Mouse (Mus musculus) spleen, adult 2 months (tissue): Measurements from ENCODE around the gene Slc36a1. TPM values are rescaled to one million over a fixed set of nuclear protein-coding genes. Genes with fewer than 3 reads are reported as not detected.

Experiments used
- DNase-seq, 2 experiments: peaks; one replicate each; pipeline versions ENCODE4 v3.0.0 to v3.0.0-alpha.2; 2012 to 2021; ENCODE audit warnings: low spot score in 2 of 2, low read depth in 1 of 2
- H3K27ac ChIP-seq: fragments of 200-500 bp; 2 replicates; pipeline ENCODE4 v1.5.1; 2012; ENCODE audit warnings: low read length, inconsistent platforms; ENCODE audit not compliant: insufficient read depth
- H3K27me3 ChIP-seq: fragments of 200-500 bp; 2 replicates; pipeline ENCODE4 v1.6.1; 2012; ENCODE audit warnings: mild to moderate bottlenecking, moderate library complexity, low read length, inconsistent platforms; ENCODE audit not compliant: control insufficient read depth, insufficient read depth
- H3K36me3 ChIP-seq: fragments of 200-500 bp; 2 replicates; pipeline ENCODE4 v1.6.1; 2012; ENCODE audit warnings: mild to moderate bottlenecking, low read length, inconsistent platforms; ENCODE audit not compliant: control insufficient read depth, insufficient read depth
- H3K4me1 ChIP-seq: fragments of 200-500 bp; 2 replicates; pipeline ENCODE4 v1.6.1; 2011; ENCODE audit warnings: inconsistent platforms; ENCODE audit not compliant: control insufficient read depth, insufficient read depth, insufficient read length
- H3K4me3 ChIP-seq: fragments of 200-500 bp; 2 replicates; pipeline ENCODE4 v1.5.1; 2011; ENCODE audit warnings: mild to moderate bottlenecking, inconsistent platforms; ENCODE audit not compliant: insufficient read depth, insufficient read length; ENCODE audit errors: extremely low read depth
- CTCF ChIP-seq: fragments of 200-500 bp; IDR thresholded peaks from 2 replicates; pipeline ENCODE4 v1.5.1; 2011; ENCODE audit warnings: mild to moderate bottlenecking, inconsistent platforms; ENCODE audit not compliant: insufficient read depth, insufficient read length, insufficient replicate concordance; ENCODE audit errors: extremely low read depth
- POLR2A ChIP-seq: fragments of 200-500 bp; IDR thresholded peaks from 2 replicates; pipeline ENCODE4 v1.6.1; 2011; ENCODE audit warnings: low read depth, low read length, inconsistent platforms
- WGBS: fragments of 180-500 bp; shearing (Covaris S2); methylation state at CpG from one replicate; pipeline ENCODE4 v1.1.7; 2018; 5-methylcytosine and 5-hydroxymethylcytosine counted together
- polyA plus RNA-seq: library from polyadenylated mRNA; depleted of rRNA; stranded (reverse); fragments of >200 nt; gene quantifications from 2 replicates; pipeline ENCODE4 v1.2.3, GENCODE M21; 2012

The Slc36a1 gene
- polyA plus RNA-seq, 1 experiment = 25.7 TPM

DNA sequence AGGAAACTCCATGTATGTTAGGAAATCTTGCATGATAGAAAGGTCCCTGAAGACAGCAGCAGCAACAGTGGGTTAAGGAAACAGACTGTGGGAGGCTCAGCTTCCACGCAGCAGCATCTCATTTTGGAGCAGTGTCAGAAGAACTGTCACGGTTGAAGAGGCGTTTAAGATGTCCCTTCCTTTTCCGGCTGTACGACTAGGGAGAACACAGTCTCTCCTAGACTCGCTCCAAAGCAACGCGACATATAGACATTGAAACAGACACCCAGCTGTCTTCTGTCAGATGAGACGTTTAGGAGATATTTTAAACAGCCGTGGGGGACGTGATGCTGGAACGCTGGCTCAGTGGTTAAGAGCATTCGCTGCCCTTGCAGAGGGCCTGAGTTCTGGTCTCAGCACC, 12.7 kb downstream of the Slc36a1 start:
- 83% methylated on average over 13 of the region's 13 CpGs for WGBS
- no peak overlapping the region for H3K4me3 ChIP-seq
- no peak for DNase-seq
- TF ChIP-seq POLR2A (no peak), CTCF (no peak)
- H3K36me3 ChIP-seq = peaks cover 23% of the 10 kb centered on the region
- H3K27me3 ChIP-seq = no peaks in the 10 kb centered on the region
- no peaks in the 10 kb centered on the region for H3K4me1 ChIP-seq
- no peak overlapping the region for H3K27ac ChIP-seq

DNA sequence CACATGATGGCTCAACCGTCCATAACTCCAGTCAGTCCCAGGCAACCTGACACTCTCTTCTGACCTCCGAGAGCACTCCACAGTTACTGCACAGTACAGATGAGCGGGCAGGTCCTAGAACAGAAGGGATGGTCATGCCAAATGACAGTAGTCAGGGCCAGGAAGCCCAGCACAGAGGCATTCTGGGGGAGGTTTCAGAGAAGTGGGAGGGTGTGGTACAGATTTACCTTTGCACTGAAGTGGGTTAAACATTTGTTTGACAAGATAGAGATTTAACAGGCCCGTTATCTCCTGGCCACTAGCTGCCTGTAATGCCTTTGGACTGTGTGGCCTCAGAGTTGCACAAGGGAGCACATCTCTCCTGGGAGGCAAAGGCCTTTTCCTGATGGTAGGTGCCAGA, 13.3 kb downstream of the Slc36a1 start:
- H3K4me3 ChIP-seq = no peak overlapping the region
- TF ChIP-seq CTCF (no peak), POLR2A (no peak)
- H3K36me3 ChIP-seq = peaks cover 24% of the 10 kb centered on the region
- no peaks in the 10 kb centered on the region for H3K27me3 ChIP-seq
- no peak overlapping the region for H3K27ac ChIP-seq
- H3K4me1 ChIP-seq = no peaks in the 10 kb centered on the region
- no peak for DNase-seq
- WGBS = 97% methylated on average over 4 of the region's 4 CpGs

DNA sequence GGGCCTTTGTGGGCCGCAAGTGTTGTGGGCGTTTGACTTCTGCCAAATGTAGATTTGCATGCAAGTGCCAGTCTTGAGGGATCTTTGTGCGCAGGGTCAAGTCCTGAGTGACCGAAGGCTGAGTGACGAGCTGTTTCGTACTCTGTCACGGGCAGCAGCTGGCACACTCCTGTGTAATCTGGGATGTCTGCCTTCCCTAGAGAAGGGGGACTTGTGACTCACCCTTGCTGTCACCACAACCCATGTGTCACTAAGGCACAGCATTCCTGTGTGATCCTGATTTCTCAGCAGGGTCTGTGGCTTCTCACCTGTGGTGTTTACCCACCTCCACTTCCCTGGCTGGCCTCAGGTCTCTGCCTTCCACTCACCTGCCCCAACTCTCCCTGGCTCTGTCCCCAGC, 13.7 kb downstream of the Slc36a1 start:
- TF ChIP-seq CTCF (no peak), POLR2A (no peak)
- Histone ChIP-seq H3K4me3 (no peak overlapping the region), H3K36me3 (peaks cover 26% of the 10 kb centered on the region), H3K27ac (no peak overlapping the region), H3K27me3 (no peaks in the 10 kb centered on the region), H3K4me1 (no peaks in the 10 kb centered on the region)
- no peak for DNase-seq
- WGBS = 91% methylated on average over 7 of the region's 7 CpGs

DNA sequence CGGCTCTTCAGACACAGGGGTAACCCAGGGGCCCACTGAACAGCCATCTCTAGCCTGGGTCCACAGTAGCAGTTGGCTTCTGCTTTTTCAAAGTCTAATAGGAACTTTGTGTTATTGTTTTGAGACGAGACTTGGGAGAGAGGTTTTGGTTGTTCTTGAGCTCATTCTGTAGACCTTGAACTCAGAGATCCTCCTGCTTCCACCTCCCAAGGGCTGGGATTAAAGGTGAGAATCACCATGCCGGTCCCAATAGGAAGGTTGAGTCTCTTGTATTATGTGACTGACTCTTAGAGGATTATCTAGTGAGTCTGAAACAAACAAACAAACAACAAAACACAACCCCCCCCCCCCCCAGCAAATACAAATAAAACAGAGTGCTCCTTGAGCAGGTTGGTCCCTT, 14.3 kb downstream of the Slc36a1 start:
- no peaks in the 10 kb centered on the region for H3K4me1 ChIP-seq
- H3K27ac ChIP-seq = no peak overlapping the region
- TF ChIP-seq POLR2A = no peak
- no peak for TF ChIP-seq CTCF
- 90% methylated on average over 3 of the region's 3 CpGs for WGBS
- no peak for DNase-seq
- no peaks in the 10 kb centered on the region for H3K27me3 ChIP-seq
- H3K4me3 ChIP-seq = no peak overlapping the region
- peaks cover 26% of the 10 kb centered on the region for H3K36me3 ChIP-seq

DNA sequence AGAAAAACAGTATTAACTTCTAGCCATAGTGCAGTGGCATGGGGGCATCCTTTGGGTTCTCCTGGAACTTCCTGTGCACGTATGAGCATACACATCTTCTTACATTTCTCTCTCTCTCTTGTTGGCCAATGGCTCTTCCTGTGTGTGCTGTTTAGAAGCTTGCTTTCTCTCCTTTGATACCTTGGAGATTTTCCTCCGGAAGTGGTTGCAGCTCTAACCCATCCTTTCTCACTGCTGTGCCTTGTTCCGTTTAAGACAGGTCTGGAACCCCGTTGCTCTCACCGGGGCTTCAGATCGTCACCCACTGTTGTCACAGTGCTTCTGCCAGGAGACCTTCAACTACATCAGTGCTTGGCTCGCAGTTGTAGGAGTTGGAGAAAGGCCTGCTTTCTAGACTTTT, 17.2 kb downstream of the Slc36a1 start:
- peaks cover 38% of the 10 kb centered on the region for H3K36me3 ChIP-seq
- TF ChIP-seq CTCF = no peak
- no peak for TF ChIP-seq POLR2A
- H3K27ac ChIP-seq = no peak overlapping the region
- 86% methylated on average over 7 of the region's 7 CpGs for WGBS
- H3K4me1 ChIP-seq = no peaks in the 10 kb centered on the region
- no peaks in the 10 kb centered on the region for H3K27me3 ChIP-seq
- no peak overlapping the region for H3K4me3 ChIP-seq
- no peak for DNase-seq

DNA sequence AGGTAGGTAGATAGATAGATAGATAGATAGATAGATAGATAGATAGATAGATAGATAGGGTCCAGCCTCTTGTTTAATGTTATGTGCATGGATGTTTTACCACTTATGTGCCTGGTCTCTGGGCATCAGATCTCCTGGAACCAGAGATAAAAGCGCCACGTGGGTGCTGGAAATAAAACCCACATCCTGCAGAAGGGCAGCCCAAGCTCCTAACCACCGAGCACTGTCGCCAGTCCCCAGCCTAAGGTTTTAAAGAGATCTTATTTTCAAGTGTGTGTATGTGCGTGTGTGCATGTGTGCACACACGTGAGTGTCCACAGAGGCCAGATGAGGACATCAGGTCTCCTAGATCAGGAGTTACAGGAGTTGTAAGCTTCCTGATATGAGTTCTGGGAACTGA, 26.9 kb downstream of the Slc36a1 start:
- Histone ChIP-seq H3K36me3 (peaks cover 16% of the 10 kb centered on the region), H3K4me3 (no peak overlapping the region), H3K4me1 (no peaks in the 10 kb centered on the region), H3K27me3 (no peaks in the 10 kb centered on the region), H3K27ac (no peak overlapping the region)
- 31% methylated on average over 6 of the region's 6 CpGs for WGBS
- TF ChIP-seq CTCF = no peak
- no peak for TF ChIP-seq POLR2A
- DNase-seq = no peak

DNA sequence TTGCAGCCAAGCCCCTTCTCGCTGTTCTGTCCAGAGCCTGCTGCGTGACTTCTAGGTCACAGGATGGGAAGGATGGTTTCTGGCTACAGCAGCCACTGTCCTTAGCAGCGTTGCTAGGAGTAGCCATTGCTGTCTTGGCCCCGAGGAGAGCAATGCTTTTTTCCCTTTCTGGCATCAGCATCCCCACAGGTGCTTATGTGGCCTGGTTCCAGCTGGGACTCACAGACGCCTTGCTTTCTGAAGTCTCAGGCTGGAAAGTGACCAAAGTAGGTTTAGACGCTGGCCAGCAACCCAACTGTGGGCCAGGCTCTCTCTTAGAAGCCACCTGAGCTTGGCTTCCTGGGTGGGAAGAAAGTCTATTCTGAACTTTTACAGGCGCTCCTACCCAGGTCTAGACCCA, 30.1 kb downstream of the Slc36a1 start:
- 91% methylated on average over 7 of the region's 7 CpGs for WGBS
- Histone ChIP-seq H3K4me3 (no peak overlapping the region), H3K36me3 (peaks cover 10% of the 10 kb centered on the region), H3K27ac (no peak overlapping the region), H3K27me3 (no peaks in the 10 kb centered on the region), H3K4me1 (no peaks in the 10 kb centered on the region)
- TF ChIP-seq POLR2A = no peak
- no peak for TF ChIP-seq CTCF
- no peak for DNase-seq

DNA sequence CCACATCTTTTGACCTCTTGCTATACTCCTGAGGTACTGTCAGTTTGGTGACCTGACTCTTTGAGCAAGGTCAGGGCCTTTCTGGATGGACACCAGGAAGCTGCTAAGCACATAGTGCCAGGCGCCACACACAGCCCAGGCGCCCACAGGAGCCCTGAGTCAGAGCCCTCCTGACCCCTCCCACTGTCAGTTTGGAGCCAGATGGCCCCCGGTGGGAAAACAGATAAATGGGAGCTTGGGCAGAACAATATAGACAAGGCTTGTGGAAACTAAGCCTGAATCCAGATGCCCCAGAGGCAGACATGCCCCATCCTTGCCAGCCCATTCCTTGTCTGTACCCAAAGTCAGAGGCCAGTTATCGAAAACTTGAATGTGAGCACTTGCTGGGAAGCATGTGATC, 30.6 kb downstream of the Slc36a1 start:
- no peak for DNase-seq
- TF ChIP-seq POLR2A = no peak
- TF ChIP-seq CTCF = no peak
- H3K36me3 ChIP-seq = peaks cover 10% of the 10 kb centered on the region
- H3K4me1 ChIP-seq = no peaks in the 10 kb centered on the region
- no peaks in the 10 kb centered on the region for H3K27me3 ChIP-seq
- WGBS = 78% methylated on average over 4 of the region's 4 CpGs
- H3K4me3 ChIP-seq = no peak overlapping the region
- H3K27ac ChIP-seq = no peak overlapping the region
